Mouse (Mus musculus): ENCODE measurements around the gene Gm11042. TPM values are rescaled to one million over a fixed set of nuclear protein-coding genes. Genes with fewer than 3 reads are reported as not detected.

Gm11042 gene
- polyA plus RNA-seq, 1 experiment from 2014 or later: not detected

DNA sequence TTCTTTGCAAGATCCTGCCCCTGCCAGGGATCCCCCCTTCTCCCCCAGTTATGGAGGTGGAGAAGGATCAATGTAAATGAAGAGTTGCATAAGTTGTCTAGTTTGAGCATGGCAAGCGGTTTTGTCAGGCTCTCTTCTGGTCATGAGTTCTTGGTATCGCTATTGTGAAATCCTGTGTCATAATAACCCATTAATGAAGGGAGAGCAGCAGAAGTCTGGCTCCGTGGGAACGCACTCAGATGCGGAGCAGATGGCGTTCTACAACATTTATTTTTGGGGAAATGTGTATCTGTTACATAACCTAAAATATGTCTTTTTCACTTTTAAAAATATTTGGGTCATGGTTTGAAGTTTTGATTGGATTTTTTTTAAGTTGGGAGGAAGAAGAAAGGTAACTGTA is 14.6 kb downstream of the Gm11042 start:
- ATAC-seq (ENCODE audit: low FRiP score, low TSS enrichment): no peak
- 64% methylated on average over 6 of the region's 6 CpGs for WGBS
- Histone ChIP-seq H3K4me2 (replicated peaks; ENCODE audit: low read depth, low read length) (no peak overlapping the region), H3K9ac (ENCODE audit: low read depth, low read length) (no peak overlapping the region), H3K4me1 (ENCODE audit: control insufficient read depth, insufficient read depth, low read length) (no peaks in the 10 kb centered on the region), H3K9me3 (ENCODE audit: control insufficient read depth, low read length) (no peaks in the 10 kb centered on the region), H3K27me3 (ENCODE audit: control insufficient read depth, insufficient read depth, low read length) (no peaks in the 10 kb centered on the region), H3K4me3 (ENCODE audit: low read length) (no peak overlapping the region), H3K27ac (ENCODE audit: low read depth, low read length) (no peak overlapping the region), H3K36me3 (ENCODE audit: control insufficient read depth, insufficient read depth, low read length) (no peaks in the 10 kb centered on the region)

- H3K9ac ChIP-seq (ENCODE audit: low read depth, low read length): no peak overlapping the region
- H3K9me3 ChIP-seq (ENCODE audit: control insufficient read depth, low read length): no peaks in the 10 kb centered on the region
- ATAC-seq (ENCODE audit: low FRiP score, low TSS enrichment): no peak
- no peaks in the 10 kb centered on the region for H3K36me3 ChIP-seq (ENCODE audit: control insufficient read depth, insufficient read depth, low read length)
- WGBS: 73% methylated on average over 5 of the region's 5 CpGs
- no peaks in the 10 kb centered on the region for H3K4me1 ChIP-seq (ENCODE audit: control insufficient read depth, insufficient read depth, low read length)
- H3K27ac ChIP-seq (ENCODE audit: low read depth, low read length): no peak overlapping the region
- no peak overlapping the region for H3K4me3 ChIP-seq (ENCODE audit: low read length)
- H3K4me2 ChIP-seq (replicated peaks; ENCODE audit: low read depth, low read length): no peak overlapping the region
- peaks cover 4% of the 10 kb centered on the region; the same call in 1 of the 2 replicates for H3K27me3 ChIP-seq (ENCODE audit: control insufficient read depth, insufficient read depth, low read length)
Observed at GRCm38 (mm10) chr12:74296374-74296773, 19.8 kb downstream of the Gm11042 start.

- Histone ChIP-seq H3K36me3 (ENCODE audit: control insufficient read depth, insufficient read depth, low read length) (no peaks in the 10 kb centered on the region), H3K9ac (ENCODE audit: low read depth, low read length) (no peak overlapping the region), H3K27me3 (ENCODE audit: control insufficient read depth, insufficient read depth, low read length) (peaks cover 4% of the 10 kb centered on the region; the same call in 1 of the 2 replicates), H3K4me3 (ENCODE audit: low read length) (no peak overlapping the region), H3K4me2 (replicated peaks; ENCODE audit: low read depth, low read length) (no peak overlapping the region), H3K27ac (ENCODE audit: low read depth, low read length) (no peak overlapping the region), H3K4me1 (ENCODE audit: control insufficient read depth, insufficient read depth, low read length) (no peaks in the 10 kb centered on the region), H3K9me3 (ENCODE audit: control insufficient read depth, low read length) (no peaks in the 10 kb centered on the region)
- WGBS: 4% methylated on average over 4 of the region's 4 CpGs
- no peak for ATAC-seq (ENCODE audit: low FRiP score, low TSS enrichment)
Observed at GRCm38 (mm10) chr12:74293624-74294023, 22.6 kb downstream of the Gm11042 start.

DNA sequence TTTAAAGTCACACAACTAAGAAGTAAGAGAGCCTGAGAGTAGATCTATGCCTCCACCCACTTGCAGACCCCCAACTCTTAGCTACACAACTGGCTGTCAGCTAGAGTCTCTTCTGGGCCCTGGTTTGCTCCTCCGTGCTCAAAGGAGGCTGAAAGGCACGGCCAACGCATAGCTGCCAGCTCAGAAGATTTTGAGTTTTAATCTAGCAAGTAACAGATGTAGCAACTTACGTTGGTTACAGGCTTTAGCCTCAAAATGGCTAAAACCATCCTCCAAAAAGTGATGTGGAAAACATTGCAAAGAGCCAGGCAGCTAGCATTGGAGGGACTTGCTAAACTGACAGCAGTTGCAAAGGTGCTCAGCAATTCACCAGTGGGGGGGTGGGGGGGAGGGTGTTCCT is 25.2 kb downstream of the Gm11042 start:
- WGBS: 83% methylated on average over 4 of the region's 4 CpGs
- H3K4me2 ChIP-seq (replicated peaks; ENCODE audit: low read depth, low read length): no peak overlapping the region
- no peaks in the 10 kb centered on the region for H3K36me3 ChIP-seq (ENCODE audit: control insufficient read depth, insufficient read depth, low read length)
- no peak for ATAC-seq (ENCODE audit: low FRiP score, low TSS enrichment)
- H3K9me3 ChIP-seq (ENCODE audit: control insufficient read depth, low read length): no peaks in the 10 kb centered on the region
- no peak overlapping the region for H3K4me3 ChIP-seq (ENCODE audit: low read length)
- H3K27ac ChIP-seq (ENCODE audit: low read depth, low read length): no peak overlapping the region
- H3K9ac ChIP-seq (ENCODE audit: low read depth, low read length): no peak overlapping the region
- H3K27me3 ChIP-seq (ENCODE audit: control insufficient read depth, insufficient read depth, low read length): peaks cover 6% of the 10 kb centered on the region; the same call in 1 of the 2 replicates
- no peaks in the 10 kb centered on the region for H3K4me1 ChIP-seq (ENCODE audit: control insufficient read depth, insufficient read depth, low read length)

GRCm38 (mm10) chr12:74284685-74285054 is 31.5 kb downstream of the Gm11042 start:
- Histone ChIP-seq H3K4me3 (ENCODE audit: low read length) (peak overlapping the region; percentile 39), H3K4me1 (ENCODE audit: control insufficient read depth, insufficient read depth, low read length) (no peaks in the 10 kb centered on the region), H3K9ac (ENCODE audit: low read depth, low read length) (no peak overlapping the region), H3K4me2 (replicated peaks; ENCODE audit: low read depth, low read length) (peak overlapping the region; percentile 72), H3K27me3 (ENCODE audit: control insufficient read depth, insufficient read depth, low read length) (peaks cover 22% of the 10 kb centered on the region; the same call in 1 of the 2 replicates), H3K27ac (ENCODE audit: low read depth, low read length) (no peak overlapping the region), H3K36me3 (ENCODE audit: control insufficient read depth, insufficient read depth, low read length) (no peaks in the 10 kb centered on the region), H3K9me3 (ENCODE audit: control insufficient read depth, low read length) (no peaks in the 10 kb centered on the region)
- ATAC-seq (ENCODE audit: low FRiP score, low TSS enrichment): peak; percentile 10; the same call in 1 of the 2 replicates
- WGBS: 9% methylated on average over 11 of the region's 11 CpGs

- H3K4me2 ChIP-seq (replicated peaks; ENCODE audit: low read depth, low read length): peak overlapping the region; percentile 72
- H3K4me3 ChIP-seq (ENCODE audit: low read length): peak overlapping the region; percentile 39
- H3K9ac ChIP-seq (ENCODE audit: low read depth, low read length): peak overlapping the region; percentile 23; the same call in 1 of the 2 replicates
- WGBS: under 1% methylated on average over 49 of the region's 49 CpGs
- no peak overlapping the region for H3K27ac ChIP-seq (ENCODE audit: low read depth, low read length)
- H3K9me3 ChIP-seq (ENCODE audit: control insufficient read depth, low read length): no peaks in the 10 kb centered on the region
- H3K4me1 ChIP-seq (ENCODE audit: control insufficient read depth, insufficient read depth, low read length): no peaks in the 10 kb centered on the region
- peak; percentile 98 for ATAC-seq (ENCODE audit: low FRiP score, low TSS enrichment)
- H3K36me3 ChIP-seq (ENCODE audit: control insufficient read depth, insufficient read depth, low read length): no peaks in the 10 kb centered on the region
- peaks cover 22% of the 10 kb centered on the region; the same call in 1 of the 2 replicates for H3K27me3 ChIP-seq (ENCODE audit: control insufficient read depth, insufficient read depth, low read length)
Observed at GRCm38 (mm10) chr12:74284020-74284684, 32.0 kb downstream of the Gm11042 start.

GRCm38 (mm10) chr12:74282846-74283245 is 33.3 kb downstream of the Gm11042 start:
- no peak for ATAC-seq (ENCODE audit: low FRiP score, low TSS enrichment)
- peaks cover 22% of the 10 kb centered on the region; the same call in 1 of the 2 replicates for H3K27me3 ChIP-seq (ENCODE audit: control insufficient read depth, insufficient read depth, low read length)
- H3K36me3 ChIP-seq (ENCODE audit: control insufficient read depth, insufficient read depth, low read length): no peaks in the 10 kb centered on the region
- H3K27ac ChIP-seq (ENCODE audit: low read depth, low read length): no peak overlapping the region
- no peak overlapping the region for H3K4me2 ChIP-seq (replicated peaks; ENCODE audit: low read depth, low read length)
- no peak overlapping the region for H3K4me3 ChIP-seq (ENCODE audit: low read length)
- H3K4me1 ChIP-seq (ENCODE audit: control insufficient read depth, insufficient read depth, low read length): no peaks in the 10 kb centered on the region
- H3K9ac ChIP-seq (ENCODE audit: low read depth, low read length): no peak overlapping the region
- H3K9me3 ChIP-seq (ENCODE audit: control insufficient read depth, low read length): no peaks in the 10 kb centered on the region
- WGBS: 72% methylated on average over 1 of the region's 1 CpGs

GRCm38 (mm10) chr12:74281403-74281802 is 34.8 kb downstream of the Gm11042 start:
- ATAC-seq (ENCODE audit: low FRiP score, low TSS enrichment): no peak
- Histone ChIP-seq H3K36me3 (ENCODE audit: control insufficient read depth, insufficient read depth, low read length) (no peaks in the 10 kb centered on the region), H3K27me3 (ENCODE audit: control insufficient read depth, insufficient read depth, low read length) (peaks cover 22% of the 10 kb centered on the region; the same call in 1 of the 2 replicates), H3K9me3 (ENCODE audit: control insufficient read depth, low read length) (no peaks in the 10 kb centered on the region), H3K4me3 (ENCODE audit: low read length) (no peak overlapping the region), H3K9ac (ENCODE audit: low read depth, low read length) (no peak overlapping the region), H3K4me1 (ENCODE audit: control insufficient read depth, insufficient read depth, low read length) (no peaks in the 10 kb centered on the region), H3K27ac (ENCODE audit: low read depth, low read length) (no peak overlapping the region), H3K4me2 (replicated peaks; ENCODE audit: low read depth, low read length) (no peak overlapping the region)
- WGBS: 80% methylated on average over 4 of the region's 4 CpGs

DNA sequence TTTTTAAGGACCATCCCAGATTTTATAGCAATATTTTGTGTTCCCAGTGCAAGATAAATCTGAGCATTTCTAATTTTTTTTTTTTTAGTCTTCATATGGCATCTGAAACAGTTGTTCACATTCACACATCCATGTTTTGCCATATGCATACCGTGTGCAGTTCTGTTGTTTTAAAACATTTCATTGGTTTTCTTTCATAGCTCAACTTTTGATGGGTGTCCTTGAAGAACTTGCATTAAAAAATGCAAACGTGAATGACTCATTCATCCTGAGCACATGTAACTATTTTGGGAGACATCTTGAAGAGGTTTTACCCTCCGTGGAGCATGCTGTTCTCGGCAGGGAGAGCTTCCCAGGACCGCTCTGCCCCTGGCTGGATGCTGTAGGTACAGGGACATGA is 38.9 kb downstream of the Gm11042 start:
- H3K27me3 ChIP-seq (ENCODE audit: control insufficient read depth, insufficient read depth, low read length): no peaks in the 10 kb centered on the region
- H3K4me3 ChIP-seq (ENCODE audit: low read length): no peak overlapping the region
- H3K27ac ChIP-seq (ENCODE audit: low read depth, low read length): no peak overlapping the region
- no peaks in the 10 kb centered on the region for H3K36me3 ChIP-seq (ENCODE audit: control insufficient read depth, insufficient read depth, low read length)
- no peaks in the 10 kb centered on the region for H3K9me3 ChIP-seq (ENCODE audit: control insufficient read depth, low read length)
- ATAC-seq (ENCODE audit: low FRiP score, low TSS enrichment): no peak
- 91% methylated on average over 5 of the region's 5 CpGs for WGBS
- no peak overlapping the region for H3K4me2 ChIP-seq (replicated peaks; ENCODE audit: low read depth, low read length)
- H3K4me1 ChIP-seq (ENCODE audit: control insufficient read depth, insufficient read depth, low read length): no peaks in the 10 kb centered on the region
- H3K9ac ChIP-seq (ENCODE audit: low read depth, low read length): no peak overlapping the region

All from kidney, embryonic 14.5 days (tissue).